Mouse (Mus musculus): ENCODE data around the gene Tmem8b.

DNA sequence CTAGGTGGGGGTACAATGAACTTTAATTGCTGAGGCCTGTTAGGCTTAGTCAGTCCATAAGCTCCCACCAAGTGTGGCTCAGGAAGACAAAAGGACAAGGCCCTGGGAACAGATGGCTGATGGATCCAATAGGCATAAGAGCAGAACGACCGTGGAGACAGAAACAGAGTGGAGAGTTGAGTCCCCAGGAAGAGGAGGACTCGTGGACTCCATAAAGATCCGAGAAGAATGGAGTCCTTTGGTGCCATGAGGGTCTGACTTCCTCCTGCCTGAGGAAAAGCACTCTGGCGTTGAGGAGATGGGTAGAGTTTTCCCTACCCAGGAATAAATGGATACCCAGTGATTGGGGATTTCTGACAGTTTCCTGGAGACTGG lies 38.1 kb upstream of the Tmem8b start:
- TF ChIP-seq CTCF (IDR thresholded peaks at IDR 0.05; ENCODE audit: low read depth) = no peak
- TF ChIP-seq EP300 (optimal IDR thresholded peaks at IDR 0.05) = no peak

All from stomach, postnatal 0 days (tissue).